Mouse (Mus musculus) liver, postnatal 0 days (tissue): ENCODE results near the gene D1Pas1.

Experiments
- CTCF ChIP-seq: sonication (generic); IDR thresholded peaks from 2 replicates; pipeline ENCODE4 v1.5.1; 2016; ENCODE audit warnings: antibody characterized with exemption, low read depth
- EP300 ChIP-seq: IDR thresholded peaks from 2 replicates; pipeline ENCODE4 v1.6.1; 2016; ENCODE audit warnings: antibody characterized with exemption, low read depth, mild to moderate bottlenecking

GRCm38 (mm10) chr1:186952381-186952780 is 14.8 kb upstream of the D1Pas1 start:
- TF ChIP-seq CTCF (no peak), EP300 (no peak)
